Mouse (Mus musculus): ENCODE measurements at regions not wholly inside any gene's neighbourhood (a gene's known extent, or its start where the extent isn't known, plus 50 kb on each side); places are given as distances from the start of the nearest gene placed in this dataset.

- TF ChIP-seq CTCF (IDR thresholded peaks at IDR 0.05; ENCODE audit: insufficient read depth, low read length): no peak
- TF ChIP-seq POLR2A (IDR thresholded peaks at IDR 0.05; ENCODE audit: borderline replicate concordance, extremely low read depth, low read depth, low read length): no peak
Measured at GRCm38 (mm10) chr2:117064126-117064525, 57.0 kb upstream of the Spred1 start.

Measured in lung, adult 2 months (tissue).